Mouse (Mus musculus) lung, adult 18-20 months (tissue): ENCODE measurements at regions not wholly inside any gene's neighbourhood (a gene's known extent, or its start where the extent isn't known, plus 50 kb on each side); places are given as distances from the start of the nearest gene placed in this dataset.
"Not testable (repeated sequence)": the region's sequence is repeated elsewhere in the genome, so short reads cannot be mapped to it uniquely, and the experiment has no call there.

Experiments
- DNase-seq, 2 experiments: peaks; one replicate each; pipeline ENCODE4 v3.0.0; 2022; ENCODE audit warnings: mixed read lengths in 2 of 2

GRCm38 (mm10) chr10:117474351-117475085 is 94.7 kb upstream of the Cpsf6 start:
- DNase-seq: no peak

GRCm38 (mm10) chr10:117473471-117473870 is 93.7 kb upstream of the Cpsf6 start:
- DNase-seq: no peak

DNA sequence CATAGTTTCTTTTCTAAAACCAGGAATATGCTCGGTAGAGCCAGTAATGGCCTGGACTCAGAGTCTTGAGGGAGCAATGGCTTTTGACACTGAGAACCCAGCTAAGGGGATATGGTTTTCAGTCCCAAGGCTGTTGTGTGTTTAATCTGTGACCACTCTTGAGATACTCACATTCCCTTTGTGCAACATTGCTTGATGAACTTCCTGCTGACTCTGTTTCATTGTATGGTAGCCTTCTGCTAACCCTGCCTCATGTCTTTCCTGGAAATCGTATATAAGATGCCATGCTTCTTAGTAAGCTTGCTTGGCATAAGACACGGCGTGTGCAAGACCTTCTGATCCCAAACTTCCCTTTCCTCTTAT is 92.7 kb upstream of the Cpsf6 start:
- DNase-seq: no peak

DNA sequence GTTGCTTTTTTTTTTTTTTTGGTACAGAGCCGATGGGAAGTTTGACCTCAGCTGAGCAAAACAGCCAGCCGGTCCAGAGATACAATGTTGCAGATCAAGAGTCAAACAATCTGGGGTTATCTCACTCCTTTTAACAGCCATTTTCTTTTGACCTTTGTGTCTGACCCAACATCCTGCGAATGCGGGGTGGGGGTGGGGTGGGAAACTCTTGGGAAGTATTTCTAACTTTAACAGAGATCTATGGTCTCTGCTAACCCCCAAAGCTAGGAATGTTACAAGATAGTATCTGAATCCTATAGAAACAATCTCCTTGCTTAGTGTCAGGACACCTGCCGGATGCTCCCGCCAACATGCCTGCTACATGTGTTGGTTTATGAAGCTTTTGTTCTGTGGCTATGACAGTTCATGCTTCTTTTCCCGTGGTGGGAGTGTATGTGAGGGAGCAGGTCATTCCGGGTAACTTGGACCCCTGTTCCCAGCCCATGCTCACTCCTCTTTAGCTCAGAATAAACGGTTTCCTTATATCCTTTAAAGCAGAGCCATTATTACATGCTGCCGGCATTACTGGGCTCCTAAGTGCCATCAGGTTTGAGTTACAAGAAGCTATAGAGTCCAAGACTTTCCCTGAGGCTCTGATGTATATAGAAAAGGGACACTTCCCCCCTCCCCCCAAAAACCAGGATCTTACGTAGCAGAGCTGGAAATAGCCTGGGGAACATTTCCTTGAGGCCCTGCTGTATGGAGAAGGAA is 92.2 kb upstream of the Cpsf6 start:
- DNase-seq: no peak

GRCm38 (mm10) chr10:117471036-117471817 is 91.4 kb upstream of the Cpsf6 start:
- no peak for DNase-seq

GRCm38 (mm10) chr10:117470481-117470880 is 90.7 kb upstream of the Cpsf6 start:
- DNase-seq: no peak

DNA sequence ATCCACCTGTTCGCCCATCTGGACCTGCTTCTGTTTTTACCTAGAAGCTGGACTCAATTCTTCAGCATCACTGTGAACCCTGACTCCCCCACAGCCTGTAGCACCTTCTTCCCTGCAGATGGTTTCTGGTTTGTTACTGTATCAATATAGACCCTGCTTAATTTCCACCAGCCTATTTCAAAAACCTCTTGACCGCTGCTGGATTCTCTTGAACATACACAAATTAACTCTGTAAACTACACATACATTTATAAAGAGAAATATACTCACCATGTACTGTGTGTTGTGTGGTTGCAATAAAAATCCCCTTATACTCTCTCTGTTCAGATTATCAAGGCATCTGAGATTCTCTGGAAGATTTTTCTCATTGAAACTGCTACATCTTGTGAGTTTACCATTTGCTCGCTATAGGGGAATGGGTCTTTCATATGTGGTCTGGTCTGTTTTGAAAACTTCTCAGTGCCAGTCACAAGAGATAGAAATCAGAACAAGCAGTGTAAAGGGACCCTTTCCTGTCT is 89.8 kb upstream of the Cpsf6 start:
- DNase-seq: no peak

GRCm38 (mm10) chr10:117468931-117469572 is 89.2 kb upstream of the Cpsf6 start:
- DNase-seq: no peak

DNA sequence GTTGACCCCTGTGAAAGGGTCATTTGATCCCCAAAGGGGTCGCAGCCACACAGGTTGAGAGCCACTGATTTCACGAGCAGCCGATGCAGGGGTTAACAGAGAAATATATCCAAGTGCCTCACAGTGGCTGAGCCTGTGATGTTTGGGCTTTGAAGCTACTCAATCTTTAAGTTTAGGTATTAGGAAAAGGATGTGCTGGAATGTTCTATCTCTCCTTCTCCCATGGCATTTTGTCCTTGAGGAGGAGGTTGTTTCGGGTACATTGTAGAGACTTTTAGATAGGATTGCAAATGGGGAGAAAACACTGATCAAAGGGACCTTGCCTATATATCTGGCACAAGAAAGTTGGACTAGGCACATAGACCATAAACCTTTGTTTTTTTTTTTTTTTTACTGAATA is 88.6 kb upstream of the Cpsf6 start:
- DNase-seq: no peak

DNA sequence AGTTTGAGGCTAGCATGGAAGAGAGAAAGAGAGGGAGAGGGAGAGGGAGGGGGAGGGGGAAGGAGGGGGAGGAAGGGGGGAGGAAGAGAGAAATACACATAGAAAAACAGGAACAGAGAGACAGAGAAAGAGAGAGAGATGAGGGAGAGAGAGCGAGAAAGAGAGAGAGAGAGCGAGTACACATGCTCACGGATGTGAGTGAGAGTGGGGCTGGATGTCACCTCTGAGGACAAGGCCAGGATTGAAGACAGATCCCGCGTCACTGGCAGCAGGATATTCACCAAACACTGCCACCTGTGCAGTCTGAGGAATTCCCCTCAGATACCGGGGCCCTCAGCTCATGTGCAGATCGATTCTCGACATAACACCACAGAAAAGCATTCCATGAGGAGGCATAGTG is 87.3 kb upstream of the Cpsf6 start:
- DNase-seq: no peak

DNA sequence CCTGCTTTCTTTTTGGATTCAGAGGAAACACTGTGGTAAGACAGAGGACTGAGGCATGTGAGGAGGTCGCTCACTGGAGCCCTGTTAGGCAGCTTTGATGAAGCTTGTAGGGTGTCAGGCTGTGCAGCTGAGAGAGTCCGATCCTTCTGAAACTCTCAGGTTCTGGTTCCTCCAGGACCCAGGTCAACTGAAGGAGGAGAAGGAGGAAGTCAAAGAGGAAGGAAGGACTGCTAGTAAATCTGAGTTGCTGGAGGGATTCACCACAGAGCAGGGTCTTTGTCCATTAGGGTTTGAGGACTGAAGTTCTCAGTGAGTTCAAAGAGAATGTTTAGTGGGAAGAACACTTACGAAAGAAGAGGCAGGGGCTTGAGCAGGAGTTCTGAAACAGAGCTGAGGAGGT is 86.6 kb upstream of the Cpsf6 start:
- no peak for DNase-seq

GRCm38 (mm10) chr10:117465671-117466250 is 85.9 kb upstream of the Cpsf6 start:
- no peak for DNase-seq

GRCm38 (mm10) chr10:117465058-117465660 is 85.3 kb upstream of the Cpsf6 start:
- no peak for DNase-seq

- DNase-seq: not testable (repeated sequence)
Observed at GRCm38 (mm10) chr10:117464331-117464730, 84.5 kb upstream of the Cpsf6 start.

DNA sequence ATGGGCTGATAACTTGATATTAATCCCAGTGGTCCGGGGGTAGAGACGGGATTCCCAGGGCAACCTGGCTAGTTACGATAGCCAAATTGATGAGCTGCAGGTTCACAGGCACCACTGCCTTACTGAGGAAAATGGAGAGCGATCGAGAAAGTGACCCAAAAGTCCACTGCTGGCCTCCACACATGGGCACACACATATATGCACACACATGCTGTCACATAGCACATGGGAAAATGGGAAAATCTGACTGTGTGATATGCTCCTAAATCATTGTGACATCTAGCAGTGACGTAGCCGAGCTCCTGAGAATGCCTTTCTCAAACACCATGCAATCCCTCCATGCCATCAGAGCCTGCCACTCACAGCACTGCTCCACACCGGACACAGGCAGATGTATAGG is 83.8 kb upstream of the Cpsf6 start:
- DNase-seq: no peak

DNA sequence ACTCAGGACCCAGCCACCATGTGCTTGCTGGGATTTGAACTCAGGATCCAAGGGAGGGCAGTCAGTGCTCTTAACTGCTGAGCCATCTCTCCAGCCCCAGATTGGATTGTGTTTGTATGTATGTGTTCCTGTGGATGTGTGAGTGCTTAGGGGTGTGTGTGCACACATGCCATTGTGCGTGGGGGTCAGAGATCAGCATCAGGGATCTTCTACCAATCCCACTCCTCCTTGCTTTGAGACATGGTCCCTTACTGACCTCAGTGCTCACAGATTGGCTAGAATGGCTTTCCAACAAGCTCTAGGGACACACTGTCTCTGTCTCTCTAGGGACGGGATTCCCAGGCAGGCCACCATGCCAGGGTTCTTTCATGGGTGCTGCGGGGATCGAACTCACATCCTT is 83.1 kb upstream of the Cpsf6 start:
- no peak for DNase-seq

GRCm38 (mm10) chr10:117461791-117462516 is 82.1 kb upstream of the Cpsf6 start:
- DNase-seq: no peak

- DNase-seq: no peak
Observed at GRCm38 (mm10) chr10:117461261-117461660, 81.4 kb upstream of the Cpsf6 start.

GRCm38 (mm10) chr10:117460366-117460730 is 80.5 kb upstream of the Cpsf6 start:
- DNase-seq: no peak

- DNase-seq: no peak
Observed at GRCm38 (mm10) chr10:117459651-117460365, 80.0 kb upstream of the Cpsf6 start.

- DNase-seq: peak; percentile 13 to 54
Observed at GRCm38 (mm10) chr10:117459041-117459475, 79.2 kb upstream of the Cpsf6 start.
